Mouse (Mus musculus) heart, embryonic 16.5 days (tissue): ENCODE results near the gene Macrod1. TPM values are rescaled to one million over a fixed set of nuclear protein-coding genes. Genes with fewer than 3 reads are reported as not detected.

ENCODE experiments used
- ATAC-seq: fragments of 200-750 bp; cut with Nextera tagmentation; replicated peaks from 2 replicates; pipeline ENCODE4 v1.8.0; 2017; ENCODE audit warnings: moderate number of reproducible peaks; ENCODE audit not compliant: insufficient read depth, low FRiP score; ENCODE audit errors: extremely low read depth
- H3K27ac ChIP-seq: fragments of 300-500 bp; sonication (generic); 2 replicates; pipeline ENCODE4 v1.5.1; 2014; ENCODE audit warnings: mild to moderate bottlenecking, low read length, control low read depth, moderate library complexity
- H3K27me3 ChIP-seq: fragments of 300-500 bp; sonication (generic); 2 replicates; pipeline ENCODE4 v1.6.1; 2014; ENCODE audit warnings: low read length, mixed read lengths; ENCODE audit not compliant: control insufficient read depth, insufficient read depth
- H3K36me3 ChIP-seq: fragments of 300-500 bp; sonication (generic); 2 replicates; pipeline ENCODE4 v1.6.1; 2014; ENCODE audit not compliant: control insufficient read depth, insufficient read depth
- H3K4me1 ChIP-seq: fragments of 300-500 bp; sonication (generic); 2 replicates; pipeline ENCODE4 v1.6.1; 2014; ENCODE audit warnings: low read length, mixed read lengths; ENCODE audit not compliant: control insufficient read depth, insufficient read depth
- H3K4me2 ChIP-seq: fragments of 300-500 bp; sonication (generic); 2 replicates; pipeline ENCODE4 v1.6.1; 2014; ENCODE audit warnings: low read depth, mild to moderate bottlenecking, control low read depth, low read length
- H3K4me3 ChIP-seq: fragments of 300-500 bp; sonication (generic); 2 replicates; pipeline ENCODE4 v1.5.1; 2014; ENCODE audit warnings: mild to moderate bottlenecking, control low read depth, low read length
- H3K9ac ChIP-seq: fragments of 300-500 bp; sonication (generic); 2 replicates; pipeline ENCODE4 v1.6.1; 2014; ENCODE audit warnings: low read length, control low read depth
- H3K9me3 ChIP-seq: fragments of 300-500 bp; sonication (generic); replicated peaks from 2 replicates; pipeline ENCODE4 v1.6.1; 2016; ENCODE audit warnings: low read length; ENCODE audit not compliant: control insufficient read depth
- WGBS: fragments of 180-500 bp; shearing (Covaris S2); extraction: QIAGEN DNeasy Blood & Tissue Kit; methylation state at CpG from one replicate; pipeline ENCODE4 v1.1.7; 2014; 5-methylcytosine and 5-hydroxymethylcytosine counted together
- polyA plus RNA-seq: library from polyadenylated mRNA; unstranded; fragments of >200 nt; fragmentation: Nextera tagmentation; extraction: Ambion mirVana; gene quantifications from 2 replicates; pipeline ENCODE4 v1.2.1, GENCODE M21; 2015

The Macrod1 gene
- polyA plus RNA-seq, 1 experiment from 2014 or later: 61.0 TPM

GRCm38 (mm10) chr19:7195900-7196728, 139.5 kb downstream of the Macrod1 start:
- peaks cover 32% of the 10 kb centered on the region for H3K36me3 ChIP-seq
- no peaks in the 10 kb centered on the region for H3K27me3 ChIP-seq
- WGBS: 14% methylated on average over 33 of the region's 33 CpGs
- peaks cover 16% of the 10 kb centered on the region for H3K4me1 ChIP-seq
- peak; percentile 42; the same call in 1 of the 2 replicates for ATAC-seq
- H3K4me3 ChIP-seq: no peak overlapping the region
- H3K9me3 ChIP-seq: no peaks in the 10 kb centered on the region
- peak overlapping the region; percentile 32 for H3K4me2 ChIP-seq
- H3K9ac ChIP-seq: peak overlapping the region; percentile 34; the same call in 1 of the 2 replicates
- 0 out of 2 replicates have a peak overlapping the region, but pooled peaks have one; percentile 43 for H3K27ac ChIP-seq

- Histone ChIP-seq H3K9me3 (no peaks in the 10 kb centered on the region), H3K4me3 (no peak overlapping the region), H3K36me3 (peaks cover 36% of the 10 kb centered on the region), H3K9ac (0 out of 2 replicates have a peak overlapping the region, but pooled peaks have one; percentile 17), H3K4me1 (peaks cover 16% of the 10 kb centered on the region), H3K27ac (0 out of 2 replicates have a peak overlapping the region, but pooled peaks have one; percentile 3), H3K4me2 (peak overlapping the region; percentile 32; the same call in 1 of the 2 replicates), H3K27me3 (no peaks in the 10 kb centered on the region)
- WGBS: 18% methylated on average over 17 of the region's 17 CpGs
- peak; percentile 58 for ATAC-seq
Observed at GRCm38 (mm10) chr19:7196741-7197270, 140.2 kb downstream of the Macrod1 start.

- WGBS: 85% methylated on average over 9 of the region's 9 CpGs
- Histone ChIP-seq H3K9ac (no peak overlapping the region), H3K36me3 (peaks cover 36% of the 10 kb centered on the region), H3K4me3 (no peak overlapping the region), H3K9me3 (no peaks in the 10 kb centered on the region), H3K27ac (no peak overlapping the region), H3K27me3 (no peaks in the 10 kb centered on the region), H3K4me1 (peaks cover 20% of the 10 kb centered on the region), H3K4me2 (no peak overlapping the region)
- no peak for ATAC-seq
Observed at GRCm38 (mm10) chr19:7197445-7197844, 140.8 kb downstream of the Macrod1 start.

- no peak for ATAC-seq
- Histone ChIP-seq H3K9ac (no peak overlapping the region), H3K27me3 (no peaks in the 10 kb centered on the region), H3K36me3 (peaks cover 52% of the 10 kb centered on the region), H3K9me3 (no peaks in the 10 kb centered on the region), H3K4me1 (peaks cover 23% of the 10 kb centered on the region), H3K4me3 (no peak overlapping the region), H3K27ac (no peak overlapping the region), H3K4me2 (no peak overlapping the region)
- 90% methylated on average over 13 of the region's 13 CpGs for WGBS
Observed at GRCm38 (mm10) chr19:7199089-7199488, 142.5 kb downstream of the Macrod1 start.

- Histone ChIP-seq H3K9me3 (no peaks in the 10 kb centered on the region), H3K4me3 (no peak overlapping the region), H3K36me3 (peaks cover 52% of the 10 kb centered on the region), H3K4me2 (no peak overlapping the region), H3K9ac (no peak overlapping the region), H3K4me1 (peaks cover 33% of the 10 kb centered on the region), H3K27me3 (no peaks in the 10 kb centered on the region), H3K27ac (no peak overlapping the region)
- WGBS: 52% methylated on average over 1 of the region's 1 CpGs
- ATAC-seq: no peak
Observed at GRCm38 (mm10) chr19:7200427-7200826, 143.8 kb downstream of the Macrod1 start.

- peaks cover 28% of the 10 kb centered on the region for H3K36me3 ChIP-seq
- H3K4me2 ChIP-seq: peak overlapping the region; percentile 60
- peak overlapping the region; percentile 92 for H3K9ac ChIP-seq
- 37% methylated on average over 2 of the region's 2 CpGs for WGBS
- peaks cover 24% of the 10 kb centered on the region for H3K4me1 ChIP-seq
- peak overlapping the region; percentile 99 for H3K27ac ChIP-seq
- peak overlapping the region; percentile 95 for H3K4me3 ChIP-seq
- ATAC-seq: no peak
- H3K27me3 ChIP-seq: no peaks in the 10 kb centered on the region
- H3K9me3 ChIP-seq: no peaks in the 10 kb centered on the region
Observed at GRCm38 (mm10) chr19:7204898-7205297, 148.3 kb downstream of the Macrod1 start.

- H3K4me2 ChIP-seq: peak overlapping the region; percentile 60
- no peaks in the 10 kb centered on the region for H3K27me3 ChIP-seq
- H3K27ac ChIP-seq: peak overlapping the region; percentile 99
- peak overlapping the region; percentile 95 for H3K4me3 ChIP-seq
- peak overlapping the region; percentile 92 for H3K9ac ChIP-seq
- 18% methylated on average over 7 of the region's 7 CpGs for WGBS
- peaks cover 24% of the 10 kb centered on the region for H3K36me3 ChIP-seq
- H3K9me3 ChIP-seq: no peaks in the 10 kb centered on the region
- no peak for ATAC-seq
- H3K4me1 ChIP-seq: peaks cover 24% of the 10 kb centered on the region
Observed at GRCm38 (mm10) chr19:7205326-7205725, 148.7 kb downstream of the Macrod1 start.

- no peaks in the 10 kb centered on the region for H3K27me3 ChIP-seq
- ATAC-seq: peak; percentile 98
- H3K4me1 ChIP-seq: peaks cover 24% of the 10 kb centered on the region
- H3K9me3 ChIP-seq: no peaks in the 10 kb centered on the region
- H3K27ac ChIP-seq: peak within 1 kb of the TSS; percentile 99
- peaks cover 20% of the 10 kb centered on the region for H3K36me3 ChIP-seq
- H3K9ac ChIP-seq: peak within 1 kb of the TSS; percentile 92
- H3K4me3 ChIP-seq: peak within 1 kb of the TSS; percentile 95
- WGBS: under 1% methylated on average over 73 of the region's 79 CpGs
- H3K4me2 ChIP-seq: peak within 1 kb of the TSS; percentile 60
Observed at GRCm38 (mm10) chr19:7205753-7206736, 149.4 kb downstream of the Macrod1 start, which contains the start of gene Otub1. TSS of gene Otub1 (minus strand) at chr19:7206316.
